ENCODE assay signal across 9 mouse cellular contexts in the genomic region with DNA sequence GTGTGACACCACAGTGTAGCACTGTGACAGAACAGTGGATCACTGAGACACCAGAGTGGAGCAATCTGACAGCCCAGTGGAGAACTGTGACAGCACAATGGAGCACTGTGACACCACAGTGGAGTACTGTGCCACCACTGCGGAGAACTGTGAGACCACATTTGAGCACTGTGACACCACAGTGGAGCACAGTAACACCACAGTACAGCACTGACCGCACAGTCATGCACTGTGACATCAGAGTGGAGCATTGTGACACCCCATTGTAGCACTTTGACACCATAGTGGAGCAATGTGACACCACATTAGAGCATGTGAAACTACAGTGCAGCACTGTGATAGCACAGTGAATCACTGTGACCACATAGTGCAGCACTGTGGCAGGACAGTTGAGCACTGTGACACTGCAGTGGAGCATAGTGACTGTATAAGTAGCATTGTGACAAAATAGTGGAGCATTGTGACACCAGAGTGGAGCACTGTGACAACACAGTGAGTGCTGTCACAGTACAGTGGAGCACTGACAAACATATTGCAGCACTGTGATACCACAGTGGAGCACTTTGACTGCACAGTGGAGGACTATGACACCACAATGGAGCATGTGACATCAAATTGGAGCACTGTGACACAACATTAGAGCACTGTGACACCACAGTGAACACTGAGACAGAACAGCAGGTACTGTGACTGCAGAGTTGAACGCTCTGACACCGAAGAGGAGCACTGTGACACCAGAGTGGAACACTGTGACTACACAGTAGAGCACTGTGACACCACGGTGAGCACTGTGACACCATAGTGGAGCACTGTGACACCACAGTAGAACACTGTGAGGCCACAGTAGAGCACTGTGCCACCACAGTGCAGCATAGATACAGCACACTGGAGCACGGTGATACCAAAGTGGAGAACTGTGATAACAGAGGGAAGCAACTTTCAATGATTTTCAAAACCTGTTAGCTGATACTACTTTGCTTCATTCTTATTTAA.
A peak's percentile ranks its signal among the peaks of the same experiment; 100 is the strongest.
DNase-seq lines count a peak whose midpoint lies in the region; TF ChIP-seq lines count a peak whose summit lies in the region.
"Had no signal": no experiment of that assay in that cellular context is flagged by ENCODE, and none has a peak within 500 bp of the region (broad histone marks: within the 10 kb centered on the region; RNA-seq: fewer than 3 reads in every experiment).

No protein-coding gene starts in this region.

- no peak for TF ChIP-seq POLR2A in liver, adult 2 months (IDR thresholded peaks at IDR 0.05; ENCODE audit: extremely low read depth, insufficient read depth, low read length)

- no peaks in the 10 kb centered on the region for H3K79me2 ChIP-seq in liver, adult 2 months (ENCODE audit: control insufficient read depth, insufficient read depth, low read length)

- no peaks in the 10 kb centered on the region for H3K4me1 ChIP-seq in liver, adult 2 months (ENCODE audit: control insufficient read depth, insufficient read depth, low read length)
- H3K4me1 ChIP-seq: embryonic facial prominence, embryonic 15.5 days had no signal

- H3K9ac ChIP-seq in liver, adult 2 months (ENCODE audit: low read depth, low read length) = no peak overlapping the region
- H3K9ac ChIP-seq: embryonic facial prominence, embryonic 15.5 days had no signal

- peak; percentile 1 to 20 for DNase-seq in cerebellum, postnatal 4 days (ENCODE audit: low spot score in 2 of 2)
- DNase-seq in cerebellum, postnatal 14 days = no peak
- DNase-seq in ovary, postnatal 36 days (ENCODE audit: low spot score) = peak; percentile 2
- DNase-seq in ovary, postnatal 10 days (ENCODE audit: low spot score) = no peak
- DNase-seq in liver, adult 2 months (ENCODE audit: extremely low read depth, low read depth, low spot score) = peak; percentile 33
- DNase-seq in testis, postnatal 14 days (ENCODE audit: low spot score) = peak; percentile 3
- DNase-seq in right cerebral cortex, postnatal 25 days = no peak
- no peak for DNase-seq in gastrocnemius, postnatal 25 days

- H3K4me3 ChIP-seq in liver, adult 2 months (ENCODE audit: insufficient read depth, low read depth, low read length) = no peak overlapping the region
- H3K4me3 ChIP-seq: embryonic facial prominence, embryonic 15.5 days had no signal

- H3K36me3 ChIP-seq in liver, adult 2 months (ENCODE audit: control insufficient read depth, insufficient read depth, low read length) = no peaks in the 10 kb centered on the region
- H3K36me3 ChIP-seq: embryonic facial prominence, embryonic 15.5 days had no signal

- H3K27me3 ChIP-seq in liver, adult 2 months (ENCODE audit: control insufficient read depth, insufficient read depth, low read length) = no peaks in the 10 kb centered on the region
- H3K27me3 ChIP-seq: embryonic facial prominence, embryonic 15.5 days had no signal

- WGBS in liver, adult 2 months = 54% methylated on average over 6 of the region's 6 CpGs

- no peak for TF ChIP-seq CTCF in liver, adult 2 months (IDR thresholded peaks at IDR 0.05; ENCODE audit: low read depth, low read length)

- no peak overlapping the region for H3K27ac ChIP-seq in liver, adult 2 months (replicated peaks; ENCODE audit: insufficient read depth, low read depth, low read length)
- H3K27ac ChIP-seq: embryonic facial prominence, embryonic 15.5 days had no signal

Comparison
In these comparisons a context has a peak if more than half of its experiments do, and no peak if none do; other contexts are left out.
1. DNase-seq: peak in cerebellum, postnatal 4 days (2 of 2), ovary, postnatal 36 days (single experiment), liver, adult 2 months (single experiment) and testis, postnatal 14 days (single experiment); none in cerebellum, postnatal 14 days (0 of 2), ovary, postnatal 10 days (single experiment), right cerebral cortex, postnatal 25 days (single experiment) and gastrocnemius, postnatal 25 days (single experiment).